ENCODE assay signal across 19 mouse cellular contexts in genomic region chr1:80192837-80193236, GRCm38 (mm10). TPM values are rescaled to one million over a fixed set of nuclear protein-coding genes. Genes with fewer than 3 reads are reported as not detected.
"Had no signal": no experiment of that assay in that cellular context is flagged by ENCODE, and none has a peak within 500 bp of the region (broad histone marks: within the 10 kb centered on the region; RNA-seq: fewer than 3 reads in every experiment).

No protein-coding gene starts in this region.

- H3K4me2 ChIP-seq: lung, embryonic 15.5 days; midbrain, embryonic 11.5 days; midbrain, embryonic 13.5 days; midbrain, embryonic 15.5 days; neural tube, embryonic 12.5 days; stomach, embryonic 15.5 days had no signal

- H3K9ac ChIP-seq: lung, embryonic 15.5 days; midbrain, embryonic 13.5 days; midbrain, embryonic 15.5 days; neural tube, embryonic 12.5 days; stomach, embryonic 15.5 days had no signal

- H3K4me1 ChIP-seq: lung, embryonic 15.5 days; megakaryocyte, embryonic 14.5 days; midbrain, embryonic 13.5 days; midbrain, embryonic 15.5 days; neural tube, embryonic 12.5 days; stomach, embryonic 15.5 days had no signal

- H3K27ac ChIP-seq: lung, embryonic 15.5 days; macrophage; midbrain, embryonic 13.5 days; midbrain, embryonic 15.5 days; neural tube, embryonic 12.5 days; stomach, embryonic 15.5 days; stomach, postnatal 0 days had no signal

- DNase-seq: lung, adult 2 months; lung, postnatal 14 days; lung, postnatal 36 days; right cerebral cortex, postnatal 14 days; thymus, adult 2 months; thymus, postnatal 25 days; thymus, postnatal 4 days had no signal

- H3K27me3 ChIP-seq: lung, embryonic 15.5 days; megakaryocyte, embryonic 14.5 days; midbrain, embryonic 13.5 days; midbrain, embryonic 15.5 days; neural tube, embryonic 12.5 days; stomach, embryonic 15.5 days had no signal

- H3K4me3 ChIP-seq: lung, embryonic 15.5 days; megakaryocyte, embryonic 14.5 days; midbrain, embryonic 13.5 days; midbrain, embryonic 15.5 days; neural tube, embryonic 12.5 days; stomach, embryonic 15.5 days had no signal

- ATAC-seq: lung, postnatal 0 days; midbrain, embryonic 13.5 days; midbrain, embryonic 15.5 days had no signal

- H3K9me3 ChIP-seq: lung, embryonic 15.5 days; megakaryocyte, embryonic 14.5 days; midbrain, embryonic 13.5 days; midbrain, embryonic 15.5 days; neural tube, embryonic 12.5 days; stomach, embryonic 15.5 days had no signal

- H3K36me3 ChIP-seq: lung, embryonic 15.5 days; midbrain, embryonic 13.5 days; midbrain, embryonic 15.5 days; neural tube, embryonic 12.5 days; stomach, embryonic 15.5 days had no signal

RNA-seq across cellular contexts. Expression of gene Fam124b, which starts 25.4 kb away (rescaled TPM):
- total RNA-seq: megakaryocyte progenitor cell, adult 5-6 weeks; monocyte, adult 5-6 weeks had no signal
- polyA plus RNA-seq: macrophage had no signal
